Mouse (Mus musculus): Measurements from ENCODE around the gene Gm44503. TPM values are rescaled to one million over a fixed set of nuclear protein-coding genes. Genes with fewer than 3 reads are reported as not detected.

Gm44503 gene
- total and polyA plus RNA-seq, 3 experiments = 0.04 TPM; not detected in 2

GRCm38 (mm10) chr9:72944286-72944685 is 14.4 kb upstream of the Gm44503 start:
- no peaks in the 10 kb centered on the region for H3K4me1 ChIP-seq (ENCODE audit: insufficient read depth, low read depth, low read length)
- H3K9me3 ChIP-seq (replicated peaks) = peaks cover 4% of the 10 kb centered on the region; the same call in 1 of the 2 replicates
- H3K36me3 ChIP-seq (replicated peaks) = no peaks in the 10 kb centered on the region
- no peak overlapping the region for H3K4me3 ChIP-seq (ENCODE audit: low read depth, low read length)
- ATAC-seq (ENCODE audit: extremely low read depth, insufficient number of reproducible peaks, low FRiP score, poor library complexity, severe bottlenecking) = no peak
- no peak for TF ChIP-seq TAL1 (conservative IDR thresholded peaks at IDR 0.05; ENCODE audit: low read depth, low read length)
- TF ChIP-seq POLR2AphosphoS5 (IDR thresholded peaks at IDR 0.05; ENCODE audit: insufficient replicate concordance, low read depth, low read length) = no peak
- TF ChIP-seq CTCF (IDR thresholded peaks at IDR 0.05; ENCODE audit: low read depth, low read length) = no peak
- TF ChIP-seq GATA2 (IDR thresholded peaks at IDR 0.05; ENCODE audit: borderline replicate concordance, low read depth, low read length) = no peak
- no peak for TF ChIP-seq GATA1 (IDR thresholded peaks at IDR 0.05; ENCODE audit: borderline replicate concordance, low read length)
- DNase-seq (ENCODE audit: low spot score) = no peak
- peaks cover 14% of the 10 kb centered on the region for H3K27me3 ChIP-seq (ENCODE audit: insufficient read depth, low read length)

GRCm38 (mm10) chr9:72947010-72947409 is 11.6 kb upstream of the Gm44503 start:
- no peaks in the 10 kb centered on the region for H3K4me1 ChIP-seq (ENCODE audit: insufficient read depth, low read depth, low read length)
- no peak for ATAC-seq (ENCODE audit: extremely low read depth, insufficient number of reproducible peaks, low FRiP score, poor library complexity, severe bottlenecking)
- no peak overlapping the region for H3K4me3 ChIP-seq (ENCODE audit: low read depth, low read length)
- H3K36me3 ChIP-seq (replicated peaks) = no peaks in the 10 kb centered on the region
- no peak for DNase-seq (ENCODE audit: low spot score)
- H3K27me3 ChIP-seq (ENCODE audit: insufficient read depth, low read length) = peaks cover 16% of the 10 kb centered on the region
- peaks cover 4% of the 10 kb centered on the region; the same call in 1 of the 2 replicates for H3K9me3 ChIP-seq (replicated peaks)
- TF ChIP-seq GATA1 (IDR thresholded peaks at IDR 0.05; ENCODE audit: borderline replicate concordance, low read length) (no peak), GATA2 (IDR thresholded peaks at IDR 0.05; ENCODE audit: borderline replicate concordance, low read depth, low read length) (no peak), TAL1 (conservative IDR thresholded peaks at IDR 0.05; ENCODE audit: low read depth, low read length) (no peak), POLR2AphosphoS5 (IDR thresholded peaks at IDR 0.05; ENCODE audit: insufficient replicate concordance, low read depth, low read length) (no peak), CTCF (IDR thresholded peaks at IDR 0.05; ENCODE audit: low read depth, low read length) (no peak)

- Histone ChIP-seq H3K27me3 (ENCODE audit: insufficient read depth, low read length) (peaks cover 16% of the 10 kb centered on the region), H3K4me1 (ENCODE audit: insufficient read depth, low read depth, low read length) (no peaks in the 10 kb centered on the region), H3K9me3 (replicated peaks) (peaks cover 4% of the 10 kb centered on the region; the same call in 1 of the 2 replicates), H3K4me3 (ENCODE audit: low read depth, low read length) (no peak overlapping the region), H3K36me3 (replicated peaks) (no peaks in the 10 kb centered on the region)
- ATAC-seq (ENCODE audit: extremely low read depth, insufficient number of reproducible peaks, low FRiP score, poor library complexity, severe bottlenecking) (no peak), DNase-seq (ENCODE audit: low spot score) (no peak)
- no peak for TF ChIP-seq POLR2AphosphoS5 (IDR thresholded peaks at IDR 0.05; ENCODE audit: insufficient replicate concordance, low read depth, low read length)
- no peak for TF ChIP-seq CTCF (IDR thresholded peaks at IDR 0.05; ENCODE audit: low read depth, low read length)
- no peak for TF ChIP-seq TAL1 (conservative IDR thresholded peaks at IDR 0.05; ENCODE audit: low read depth, low read length)
- no peak for TF ChIP-seq GATA1 (IDR thresholded peaks at IDR 0.05; ENCODE audit: borderline replicate concordance, low read length)
- TF ChIP-seq GATA2 (IDR thresholded peaks at IDR 0.05; ENCODE audit: borderline replicate concordance, low read depth, low read length) = no peak
Observed at GRCm38 (mm10) chr9:72949572-72949971, 9.1 kb upstream of the Gm44503 start.

GRCm38 (mm10) chr9:72954746-72955145 is 3.9 kb upstream of the Gm44503 start:
- no peak for TF ChIP-seq TAL1 (conservative IDR thresholded peaks at IDR 0.05; ENCODE audit: low read depth, low read length)
- TF ChIP-seq POLR2AphosphoS5 (IDR thresholded peaks at IDR 0.05; ENCODE audit: insufficient replicate concordance, low read depth, low read length) = no peak
- TF ChIP-seq GATA1 (IDR thresholded peaks at IDR 0.05; ENCODE audit: borderline replicate concordance, low read length) = no peak
- TF ChIP-seq GATA2 (IDR thresholded peaks at IDR 0.05; ENCODE audit: borderline replicate concordance, low read depth, low read length) = no peak
- TF ChIP-seq CTCF (IDR thresholded peaks at IDR 0.05; ENCODE audit: low read depth, low read length) = no peak
- ATAC-seq (ENCODE audit: extremely low read depth, insufficient number of reproducible peaks, low FRiP score, poor library complexity, severe bottlenecking) (no peak), DNase-seq (ENCODE audit: low spot score) (no peak)
- Histone ChIP-seq H3K9me3 (replicated peaks) (no peaks in the 10 kb centered on the region), H3K4me1 (ENCODE audit: insufficient read depth, low read depth, low read length) (peaks cover 20% of the 10 kb centered on the region), H3K4me3 (ENCODE audit: low read depth, low read length) (no peak overlapping the region), H3K36me3 (replicated peaks) (no peaks in the 10 kb centered on the region), H3K27me3 (ENCODE audit: insufficient read depth, low read length) (peaks cover 8% of the 10 kb centered on the region)

- ATAC-seq (ENCODE audit: extremely low read depth, insufficient number of reproducible peaks, low FRiP score, poor library complexity, severe bottlenecking) (no peak), DNase-seq (ENCODE audit: low spot score) (no peak)
- Histone ChIP-seq H3K4me1 (ENCODE audit: insufficient read depth, low read depth, low read length) (peaks cover 20% of the 10 kb centered on the region), H3K36me3 (replicated peaks) (no peaks in the 10 kb centered on the region), H3K27me3 (ENCODE audit: insufficient read depth, low read length) (peaks cover 8% of the 10 kb centered on the region), H3K9me3 (replicated peaks) (no peaks in the 10 kb centered on the region), H3K4me3 (ENCODE audit: low read depth, low read length) (no peak overlapping the region)
- no peak for TF ChIP-seq TAL1 (conservative IDR thresholded peaks at IDR 0.05; ENCODE audit: low read depth, low read length)
- TF ChIP-seq CTCF (IDR thresholded peaks at IDR 0.05; ENCODE audit: low read depth, low read length) = peak; percentile 78
Observed at GRCm38 (mm10) chr9:72955546-72955945, 3.1 kb upstream of the Gm44503 start.

GRCm38 (mm10) chr9:72961346-72961745 is 2.7 kb downstream of the Gm44503 start:
- H3K27me3 ChIP-seq (ENCODE audit: insufficient read depth, low read length) = no peaks in the 10 kb centered on the region
- no peak for ATAC-seq (ENCODE audit: extremely low read depth, insufficient number of reproducible peaks, low FRiP score, poor library complexity, severe bottlenecking)

More at GRCm38 (mm10) chr9:72961346-72961745, 2.7 kb downstream of the Gm44503 start:
- Histone ChIP-seq H3K4me3 (ENCODE audit: low read depth, low read length) (peak overlapping the region; percentile 18; the same call in 1 of the 2 replicates), H3K4me1 (ENCODE audit: insufficient read depth, low read depth, low read length) (peaks cover 37% of the 10 kb centered on the region), H3K9me3 (replicated peaks) (no peaks in the 10 kb centered on the region), H3K36me3 (replicated peaks) (no peaks in the 10 kb centered on the region)
- TF ChIP-seq CTCF (IDR thresholded peaks at IDR 0.05; ENCODE audit: low read depth, low read length) (no peak), GATA1 (IDR thresholded peaks at IDR 0.05; ENCODE audit: borderline replicate concordance, low read length) (no peak), GATA2 (IDR thresholded peaks at IDR 0.05; ENCODE audit: borderline replicate concordance, low read depth, low read length) (no peak), TAL1 (conservative IDR thresholded peaks at IDR 0.05; ENCODE audit: low read depth, low read length) (no peak)
- no peak for DNase-seq (ENCODE audit: low spot score)

All from G1E (cell line).